Mouse (Mus musculus): ENCODE measurements around the gene Foxf2. TPM values are rescaled to one million over a fixed set of nuclear protein-coding genes. Genes with fewer than 3 reads are reported as not detected.

The Foxf2 gene
- under 1 TPM in 2 of 4 experiments, not detected in 2; 0.16 to 0.19 TPM for total RNA-seq (2022)

- no peak for DNase-seq (ENCODE audit: low spot score)
Observed at GRCm38 (mm10) chr13:31625333-31626101, at the start of gene Foxf2. Gene Foxf2 (plus strand): TSS chr13:31625816.

GRCm38 (mm10) chr13:31576696-31577095 lies 48.9 kb upstream of the Foxf2 start:
- DNase-seq (ENCODE audit: low spot score) = no peak

DNA sequence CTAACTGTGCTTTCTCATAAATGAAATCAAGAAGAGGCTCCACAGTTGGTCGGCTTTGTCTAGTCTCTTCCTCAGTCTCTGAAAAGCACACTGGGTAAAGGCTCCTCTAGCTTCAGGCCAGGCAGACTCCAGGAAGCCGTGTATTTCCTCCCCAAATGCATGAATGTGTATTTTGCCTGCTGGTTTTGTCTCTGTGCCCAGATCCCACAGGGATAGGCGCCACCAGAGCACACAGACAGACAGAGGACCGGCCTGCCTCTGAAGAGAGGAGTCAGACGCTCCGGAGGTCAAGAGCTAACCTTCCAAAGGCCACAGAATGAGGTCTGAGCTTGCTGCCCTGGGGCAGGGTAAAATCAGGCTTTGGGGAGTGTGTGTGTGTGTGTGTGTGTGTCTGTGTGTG lies 48.0 kb upstream of the Foxf2 start:
- no peak for DNase-seq (ENCODE audit: low spot score)

- no peak for DNase-seq (ENCODE audit: low spot score)
Observed at GRCm38 (mm10) chr13:31578389-31578788, 47.2 kb upstream of the Foxf2 start.

GRCm38 (mm10) chr13:31579866-31580265 lies 45.8 kb upstream of the Foxf2 start:
- no peak for DNase-seq (ENCODE audit: low spot score)

- DNase-seq (ENCODE audit: low spot score) = no peak
Observed at GRCm38 (mm10) chr13:31587341-31587740, 38.3 kb upstream of the Foxf2 start.

DNA sequence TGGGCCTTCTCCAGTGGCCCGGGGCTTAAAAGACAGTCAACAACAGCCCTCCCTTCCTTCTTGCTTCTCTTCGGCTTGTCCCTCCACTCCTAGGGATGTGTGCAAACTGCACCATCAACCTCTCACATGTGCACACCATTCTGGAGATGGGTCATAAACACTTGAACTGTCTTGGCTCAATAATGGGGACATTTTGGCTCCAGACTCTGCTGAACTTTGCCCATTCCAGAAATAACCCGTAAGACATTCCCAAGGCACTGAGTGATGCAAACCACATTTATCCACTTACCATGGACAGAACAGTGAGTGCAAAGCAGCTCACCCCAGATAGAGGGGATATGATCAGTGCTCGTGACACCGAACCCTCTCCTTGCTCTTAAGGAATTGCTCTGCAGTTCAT lies 26.0 kb upstream of the Foxf2 start:
- DNase-seq (ENCODE audit: low spot score) = no peak

GRCm38 (mm10) chr13:31603964-31604363 lies 21.7 kb upstream of the Foxf2 start:
- DNase-seq (ENCODE audit: low spot score) = no peak

- no peak for DNase-seq (ENCODE audit: low spot score)
Observed at GRCm38 (mm10) chr13:31614724-31615465, 10.7 kb upstream of the Foxf2 start.

DNA sequence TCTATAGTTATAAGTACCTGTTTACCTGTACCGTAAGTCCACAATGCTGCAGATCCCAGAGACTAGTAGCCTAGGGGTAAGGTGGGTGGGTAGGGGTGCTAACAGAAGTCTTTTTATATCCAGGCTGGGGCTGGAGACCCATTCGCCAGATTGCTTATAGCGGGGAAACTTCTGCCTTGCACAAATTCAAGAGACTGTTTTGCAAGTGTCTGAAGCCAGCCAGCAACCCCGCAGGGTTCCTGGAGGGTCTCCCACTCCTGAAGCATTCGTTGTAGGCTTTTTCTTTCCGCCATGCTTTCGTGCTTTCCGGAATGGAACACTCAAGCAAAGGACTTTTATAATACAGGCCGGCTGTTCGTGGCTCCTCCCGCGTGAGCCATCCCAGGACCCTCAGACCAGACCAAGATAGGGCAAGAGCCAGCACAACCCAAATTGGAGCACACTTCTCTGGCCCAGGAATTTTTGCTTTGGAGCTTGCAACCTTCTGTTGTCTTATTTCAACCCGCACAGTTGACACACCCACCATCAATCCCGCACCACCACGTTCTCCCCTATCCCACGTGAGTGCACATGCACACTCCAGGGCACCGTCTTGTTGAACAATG lies 10.0 kb upstream of the Foxf2 start:
- DNase-seq (ENCODE audit: low spot score) = no peak

- DNase-seq (ENCODE audit: low spot score) = no peak
Observed at GRCm38 (mm10) chr13:31618001-31618400, 7.6 kb upstream of the Foxf2 start.

GRCm38 (mm10) chr13:31618416-31618815 lies 7.2 kb upstream of the Foxf2 start:
- DNase-seq (ENCODE audit: low spot score) = no peak

DNA sequence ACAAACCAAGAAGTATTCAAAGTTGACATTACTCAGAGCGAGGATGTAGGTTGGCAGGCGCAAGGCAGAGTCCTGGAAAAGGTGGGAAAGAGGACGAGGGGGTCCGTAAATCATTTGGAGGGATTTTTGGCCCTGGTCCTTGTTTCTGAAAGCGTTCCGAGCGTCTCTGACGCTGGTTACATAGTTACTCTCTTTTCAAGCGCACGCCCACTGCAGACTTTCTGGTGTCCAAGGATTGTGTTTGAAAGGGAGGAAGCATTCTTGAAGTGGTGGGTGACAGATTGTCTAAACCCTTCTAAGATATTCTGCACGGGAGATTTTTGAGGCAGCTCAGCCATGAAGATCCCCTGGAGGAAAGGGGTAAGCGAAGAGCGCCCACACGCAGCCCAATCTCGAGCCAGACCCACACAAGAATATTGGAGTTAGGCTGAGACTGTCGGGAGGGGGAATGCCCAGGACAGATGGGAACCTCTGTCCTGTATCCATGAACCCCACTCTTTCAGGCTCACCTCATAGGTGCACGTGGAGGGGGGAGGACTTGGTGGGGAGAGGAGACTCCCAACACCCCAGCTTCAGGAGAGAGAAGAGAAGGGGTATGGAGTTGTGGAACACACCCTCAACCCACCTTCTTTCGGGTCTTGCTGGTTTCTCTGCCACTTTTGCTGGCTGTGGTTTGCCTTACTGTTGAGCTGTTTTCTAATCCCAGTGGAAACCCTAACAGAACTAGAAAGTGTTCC lies 6.5 kb upstream of the Foxf2 start:
- DNase-seq (ENCODE audit: low spot score) = no peak

DNA sequence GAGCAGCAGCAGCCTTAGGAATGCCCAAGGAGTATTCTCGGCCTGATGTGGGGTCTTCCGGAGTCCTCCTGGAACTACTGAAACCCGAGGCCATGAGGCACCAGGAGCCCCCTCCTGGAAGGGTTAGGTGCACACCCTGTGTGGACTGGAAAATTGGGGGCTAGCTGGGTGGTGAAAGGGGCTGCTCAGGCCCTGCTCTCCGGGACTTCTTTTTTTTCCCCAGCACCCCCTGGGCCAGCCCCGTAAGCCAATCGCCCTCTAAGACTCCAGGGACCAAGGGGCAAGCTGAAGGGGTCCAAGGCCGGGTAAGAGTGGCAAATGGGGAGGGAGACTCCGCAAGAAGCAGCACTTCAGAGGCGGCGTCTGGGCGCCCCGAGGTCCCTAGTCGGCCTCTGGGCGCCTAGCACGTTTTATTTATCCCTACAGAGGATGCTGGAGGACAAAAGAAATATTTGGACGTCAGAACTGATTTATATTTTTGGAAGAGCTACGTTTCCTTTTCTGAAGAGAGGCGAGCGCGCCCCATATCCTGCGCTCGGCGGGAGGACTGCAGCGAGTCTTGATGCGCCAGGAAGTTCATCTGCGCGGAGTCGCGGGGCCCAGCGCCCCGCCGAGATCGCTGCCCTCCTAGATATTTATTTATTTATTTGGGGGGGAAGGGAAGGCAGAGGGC lies 5.7 kb upstream of the Foxf2 start:
- DNase-seq (ENCODE audit: low spot score) = no peak

DNA sequence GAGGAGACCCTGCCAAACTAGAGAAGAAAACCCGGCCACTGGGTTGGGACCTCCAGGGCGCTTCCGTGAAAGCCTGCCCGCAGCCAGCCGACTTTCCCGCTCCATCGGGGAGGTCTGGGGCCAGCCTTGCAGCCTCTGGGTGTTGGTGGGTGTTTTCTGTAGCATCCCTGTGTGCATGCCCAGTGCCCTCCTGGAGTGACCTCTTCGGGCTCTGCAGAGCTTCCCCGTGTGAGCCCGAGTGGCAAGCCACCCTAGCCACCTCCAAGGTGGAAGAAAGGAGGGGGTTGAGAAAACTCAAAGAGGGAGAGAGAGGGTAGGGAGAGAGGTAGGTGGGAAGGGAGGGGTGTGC lies 5.1 kb upstream of the Foxf2 start:
- DNase-seq (ENCODE audit: low spot score) = no peak

GRCm38 (mm10) chr13:31620937-31621336 lies 4.7 kb upstream of the Foxf2 start:
- DNase-seq (ENCODE audit: low spot score) = no peak

- no peak for DNase-seq (ENCODE audit: low spot score)
Observed at GRCm38 (mm10) chr13:31621741-31622140, 3.9 kb upstream of the Foxf2 start.

DNA sequence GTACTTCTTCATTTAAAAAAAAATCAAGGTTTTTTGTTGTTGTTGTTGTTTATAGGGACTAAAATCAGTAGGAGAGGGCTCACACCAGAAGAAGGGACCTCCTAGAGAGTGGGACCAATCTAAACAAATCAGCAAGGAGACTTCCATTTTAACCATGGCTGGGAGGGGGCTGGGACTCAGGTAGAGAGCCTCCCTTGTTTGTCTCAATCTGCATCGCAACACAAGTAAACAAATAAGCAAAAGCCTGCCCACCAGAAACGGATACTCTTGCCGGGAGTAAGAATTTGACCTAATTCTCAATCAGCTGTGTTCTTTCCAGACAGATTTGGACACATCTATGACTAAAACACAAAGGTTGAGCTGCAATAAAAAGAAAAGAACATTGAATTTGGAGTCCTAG lies 3.2 kb upstream of the Foxf2 start:
- DNase-seq (ENCODE audit: low spot score) = no peak

DNA sequence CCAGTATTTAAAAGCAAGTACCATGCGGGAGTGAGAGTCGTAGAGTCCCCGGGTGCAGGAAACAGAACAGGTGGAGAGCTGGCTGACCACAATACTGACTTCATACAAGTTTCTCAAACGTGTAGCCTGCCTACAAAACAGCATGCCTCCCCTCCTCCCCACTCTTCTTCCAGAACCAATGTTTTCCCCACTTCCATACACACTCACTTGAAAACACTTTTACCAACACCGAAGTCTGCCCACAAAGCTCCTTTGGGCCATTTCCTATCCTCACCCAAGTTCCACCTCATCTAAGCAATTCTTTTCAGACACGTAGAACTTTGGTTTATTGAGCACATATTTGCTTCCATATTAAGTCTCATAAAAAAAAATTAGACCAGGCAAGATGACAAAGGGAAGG lies 2.3 kb upstream of the Foxf2 start:
- DNase-seq (ENCODE audit: low spot score) = no peak

DNA sequence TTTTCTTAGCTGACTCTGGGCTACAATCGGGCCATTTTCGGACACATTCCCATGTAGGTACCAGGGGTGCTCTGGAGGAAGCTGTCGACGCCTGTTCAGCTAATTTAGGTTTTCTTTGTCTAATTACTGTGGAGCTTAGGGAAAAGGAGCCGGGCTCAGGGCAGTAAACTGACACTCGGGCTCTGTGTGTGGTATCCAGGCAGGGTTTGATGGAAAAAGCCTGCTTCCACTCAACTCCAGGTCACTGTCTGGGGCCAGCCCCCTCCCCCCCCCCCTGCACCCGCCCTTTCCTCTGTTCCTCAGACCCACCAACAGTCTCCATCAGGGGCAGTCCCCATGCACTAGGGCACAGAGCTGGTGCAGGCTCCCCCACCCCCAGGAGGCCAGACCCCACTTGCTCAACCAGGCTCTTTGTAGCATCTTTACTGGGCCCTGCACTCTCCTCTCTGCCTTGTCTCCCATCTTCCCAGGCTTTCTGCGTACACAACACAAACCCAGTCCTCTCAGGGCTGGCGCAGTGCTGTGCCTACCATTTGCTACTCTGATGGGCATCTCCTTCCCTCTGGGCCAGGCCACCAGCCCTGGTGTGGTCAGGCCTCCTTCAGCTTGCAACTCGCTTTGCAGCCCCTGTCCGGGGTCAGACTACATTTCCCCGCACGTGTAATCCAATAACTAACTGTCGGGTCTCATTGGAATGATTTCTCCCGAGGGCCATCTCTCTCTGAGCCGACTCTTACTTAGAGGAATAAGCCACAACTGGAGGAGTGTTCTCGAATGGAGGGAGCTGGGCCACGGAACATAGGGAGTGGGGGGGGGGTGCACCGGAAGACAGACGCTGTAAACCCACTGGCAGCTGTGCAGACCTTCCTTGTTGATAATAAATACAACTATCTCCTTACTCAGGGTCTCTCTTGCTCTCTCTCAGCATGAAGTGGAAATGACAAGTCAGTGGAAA lies 1.4 kb upstream of the Foxf2 start:
- DNase-seq (ENCODE audit: low spot score) = no peak

GRCm38 (mm10) chr13:31624966-31625332 lies 667 bp upstream of the Foxf2 start:
- no peak for DNase-seq (ENCODE audit: low spot score)

Data from heart, adult 8-10 months (tissue).